Mouse (Mus musculus) neural tube, embryonic 10.5 days (tissue): Measurements from ENCODE around the gene Cdc123.

Experiments used
- DNase-seq: peaks from one replicate; pipeline ENCODE4 v3.0.0-alpha.2; 2017; ENCODE audit warnings: low spot score; ENCODE audit errors: extremely low spot score

Gene Cdc123

DNA sequence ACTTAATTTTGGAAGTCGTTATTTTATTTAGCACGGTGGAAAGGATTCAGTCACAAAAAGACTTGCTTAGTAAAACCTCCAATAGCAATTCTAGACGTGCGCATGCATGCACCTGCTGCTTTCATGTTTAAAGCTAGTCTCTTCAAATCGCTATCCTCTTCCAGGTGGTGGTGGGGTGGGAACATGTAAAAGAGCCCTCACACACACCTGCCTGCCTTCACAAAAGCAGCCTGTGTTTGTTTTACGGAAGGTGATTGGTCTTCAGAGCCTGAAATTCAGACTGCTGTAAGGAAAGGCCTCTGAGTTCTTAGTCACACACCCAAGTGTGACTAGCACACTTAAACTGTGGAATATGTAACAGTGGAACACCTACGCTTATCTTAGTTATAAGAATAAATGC, 39.7 kb downstream of the Cdc123 start:
- DNase-seq, result no peak

- DNase-seq, result no peak
Observed at GRCm38 (mm10) chr2:5804440-5805045, 40.4 kb downstream of the Cdc123 start.

GRCm38 (mm10) chr2:5801927-5802590, 42.9 kb downstream of the Cdc123 start:
- DNase-seq, result no peak

DNA sequence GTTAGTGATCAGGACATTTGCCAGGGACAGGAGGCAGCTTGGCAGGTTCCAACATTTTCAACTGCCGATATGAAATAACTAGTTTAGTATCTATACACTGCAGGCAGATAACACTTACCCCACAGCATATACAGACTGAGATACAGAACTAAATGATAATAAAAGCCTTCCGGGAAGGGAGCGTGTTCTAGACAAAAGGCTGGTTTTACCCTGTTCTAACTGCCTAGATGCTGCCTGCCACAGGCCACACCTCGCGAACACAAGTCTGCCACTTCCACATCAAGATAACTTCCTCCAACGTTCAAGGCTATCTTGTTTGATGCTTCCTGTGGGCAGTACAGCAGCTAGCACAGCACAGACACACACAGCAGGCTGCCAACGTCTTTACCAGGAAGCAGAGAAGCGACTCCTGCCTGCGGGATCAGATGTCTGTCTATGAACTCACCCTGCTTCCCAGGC, 43.8 kb downstream of the Cdc123 start:
- no peak for DNase-seq

DNA sequence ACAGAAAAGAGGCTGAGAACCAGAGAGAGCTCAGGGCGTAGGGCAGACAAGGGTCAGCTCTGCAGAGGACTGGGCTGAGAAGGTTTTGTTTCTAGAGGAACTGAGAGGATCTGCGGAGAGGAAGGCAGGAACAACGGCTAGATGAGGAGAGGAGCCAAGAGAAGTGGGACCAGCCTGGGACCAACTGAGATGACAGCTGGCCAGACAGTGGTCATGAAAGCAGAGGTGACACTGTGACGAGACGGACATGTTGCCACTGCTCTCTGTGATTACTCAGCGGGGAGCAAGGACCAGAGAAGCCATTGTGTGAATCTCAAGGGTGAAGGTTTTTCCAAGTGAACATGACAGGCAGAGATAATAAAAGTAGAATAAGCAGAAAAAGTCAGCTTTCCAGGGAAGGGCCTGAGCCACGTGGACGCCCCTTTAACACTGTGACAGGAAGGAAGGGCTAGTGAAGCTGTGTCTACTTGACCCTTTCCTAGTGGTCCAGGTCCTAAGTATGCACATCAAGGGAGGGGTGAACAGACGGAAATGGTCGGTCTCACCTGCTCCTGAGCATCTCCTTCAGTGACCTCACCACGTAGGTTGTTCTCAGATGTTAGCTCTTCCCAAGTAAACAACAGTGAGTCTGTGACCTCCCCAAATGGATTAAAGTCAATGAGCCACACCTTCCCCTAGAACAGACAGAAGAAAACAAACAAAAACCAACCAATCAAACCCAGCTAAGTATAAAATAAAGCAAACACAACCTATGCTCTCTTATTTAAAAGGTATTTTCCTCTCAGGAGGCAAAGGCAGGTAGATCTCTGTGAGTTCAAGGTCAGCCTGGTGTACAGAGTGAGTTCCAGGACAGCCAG, 46.9 kb downstream of the Cdc123 start:
- no peak for DNase-seq

DNA sequence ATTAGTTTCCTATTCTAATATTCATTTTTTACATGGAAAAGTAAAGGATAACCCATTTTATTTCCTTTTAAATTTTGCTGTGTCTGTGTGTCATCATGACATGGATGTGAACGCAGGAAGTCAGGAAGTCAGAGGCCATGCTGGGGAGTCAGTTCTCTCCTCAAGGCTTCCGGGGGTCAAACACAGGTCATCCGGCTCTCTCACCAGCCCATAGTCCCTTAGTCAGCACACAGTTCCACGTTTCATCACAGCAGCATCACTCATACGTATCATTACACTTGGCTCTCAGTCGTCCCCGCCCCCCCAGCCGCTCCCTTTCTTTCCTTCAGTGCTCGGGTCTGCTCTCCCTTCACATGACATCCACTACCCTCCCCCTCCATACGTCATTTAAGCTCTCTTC, 51.2 kb downstream of the Cdc123 start:
- DNase-seq, result no peak

DNA sequence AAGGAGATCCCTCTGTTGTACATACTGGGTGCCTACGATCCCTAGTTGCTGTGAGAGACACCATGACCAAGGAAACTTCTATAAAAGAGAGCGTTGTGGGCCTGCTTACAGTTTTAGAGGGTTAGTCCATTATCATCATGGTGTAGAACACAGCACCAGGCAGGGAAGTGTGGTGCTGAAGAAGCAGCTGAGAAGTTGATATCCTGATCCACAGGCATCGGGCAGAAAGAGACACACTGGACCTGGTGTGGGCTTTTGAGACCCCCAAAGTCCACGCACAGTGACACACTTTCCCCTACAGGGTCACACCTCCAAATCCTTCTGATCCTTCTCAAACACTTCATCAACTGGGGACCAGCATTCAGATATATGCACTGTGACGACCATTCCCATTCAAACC, 52.9 kb downstream of the Cdc123 start:
- DNase-seq, result no peak

- DNase-seq, result no peak
Observed at GRCm38 (mm10) chr2:5789625-5790160, 55.3 kb downstream of the Cdc123 start.

DNA sequence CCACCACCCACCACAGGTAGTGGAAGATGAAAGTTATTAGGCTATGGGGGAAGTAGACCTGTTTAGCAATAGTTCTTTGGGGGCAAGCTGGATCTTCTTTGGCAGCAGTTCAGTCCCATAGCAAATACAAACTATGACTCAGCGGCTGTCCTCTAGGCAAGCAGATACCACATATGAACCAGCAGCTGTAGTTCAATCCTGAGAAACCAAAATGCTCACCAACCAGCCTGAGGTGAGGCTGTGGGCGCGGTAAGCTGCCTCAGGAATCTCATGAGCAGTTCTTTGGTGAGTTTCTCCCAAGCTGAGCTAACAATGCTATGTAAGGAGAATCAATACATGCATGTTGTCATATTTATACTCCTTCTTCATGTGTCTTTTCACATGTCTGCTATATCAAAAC, 57.6 kb downstream of the Cdc123 start:
- DNase-seq, result no peak

DNA sequence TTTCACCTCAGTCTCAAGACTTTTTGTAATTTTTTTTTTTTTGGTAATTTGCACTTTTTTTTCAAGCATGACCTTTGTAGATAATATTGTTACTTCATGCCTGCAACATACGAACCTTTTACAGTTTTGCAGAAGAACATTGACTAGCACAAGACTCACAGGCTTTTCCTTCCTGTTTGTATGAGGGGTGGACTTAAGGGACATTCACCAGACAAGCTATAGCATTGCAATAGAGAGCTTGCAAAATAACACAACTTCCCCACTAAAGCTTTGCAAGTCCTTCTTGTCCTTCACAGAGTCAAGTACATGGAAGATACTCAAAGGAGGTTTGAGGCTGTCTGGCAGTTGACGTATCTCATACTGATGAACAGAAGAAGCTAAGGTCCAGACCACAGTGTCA, 72.5 kb downstream of the Cdc123 start:
- DNase-seq, result no peak

GRCm38 (mm10) chr2:5770708-5771241, 74.2 kb downstream of the Cdc123 start:
- DNase-seq, result no peak

DNA sequence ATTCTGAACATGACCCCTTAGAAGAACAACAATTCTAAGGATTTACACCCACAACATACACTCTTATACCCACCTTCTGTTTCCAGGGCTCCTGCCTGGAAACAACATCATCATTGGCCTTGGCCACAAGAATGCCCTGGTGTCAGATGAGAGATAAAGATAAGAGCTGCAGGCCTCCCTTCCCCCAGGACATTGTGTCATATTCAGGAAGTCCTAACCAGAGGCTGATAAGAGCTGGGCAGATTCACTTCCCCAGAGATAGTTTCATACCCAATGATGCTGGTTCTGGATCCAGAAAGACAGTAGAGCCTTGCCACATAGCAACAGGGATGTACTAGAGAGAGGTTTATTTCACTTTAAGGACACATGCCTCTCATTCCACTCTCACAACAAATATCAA, 75.3 kb downstream of the Cdc123 start:
- no peak for DNase-seq

DNA sequence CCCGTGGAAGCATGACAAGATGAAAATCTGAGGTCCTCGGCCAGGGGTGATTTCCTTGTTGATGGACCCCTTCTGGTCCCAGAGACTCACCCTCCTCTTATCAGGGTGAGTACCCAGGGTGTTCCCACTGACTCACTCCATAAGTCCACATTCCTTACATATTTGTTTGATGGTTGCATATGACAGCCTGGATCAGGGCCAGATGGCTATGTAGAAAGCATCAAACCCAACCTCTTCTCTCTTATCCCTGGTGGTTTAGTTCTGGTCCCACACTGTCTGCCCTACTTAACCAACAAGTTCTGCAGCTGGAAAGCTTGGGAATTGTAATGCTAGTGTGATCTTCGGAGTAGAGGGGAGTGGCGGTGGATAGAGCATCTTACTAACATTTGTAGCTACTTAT, 76.0 kb downstream of the Cdc123 start:
- no peak for DNase-seq

DNA sequence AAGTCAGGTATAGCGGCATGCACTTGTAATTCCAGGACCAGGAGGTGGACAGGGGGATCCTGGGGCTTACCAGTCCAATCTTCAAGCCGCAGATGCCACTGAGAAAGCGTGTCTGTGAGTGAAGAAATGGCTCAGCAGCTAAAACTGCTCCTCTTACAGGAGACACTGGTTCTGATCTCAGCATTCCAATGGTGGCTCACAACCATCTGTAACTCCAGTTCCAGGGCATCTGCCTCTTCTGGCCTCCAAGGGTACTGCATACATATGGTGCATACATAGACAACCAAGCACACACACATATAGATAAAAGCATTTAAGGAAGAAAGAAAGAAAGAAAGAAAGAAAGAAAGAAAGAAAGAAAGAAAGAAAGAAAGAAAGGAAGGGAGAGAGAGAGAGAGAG, 82.9 kb downstream of the Cdc123 start:
- no peak for DNase-seq

DNA sequence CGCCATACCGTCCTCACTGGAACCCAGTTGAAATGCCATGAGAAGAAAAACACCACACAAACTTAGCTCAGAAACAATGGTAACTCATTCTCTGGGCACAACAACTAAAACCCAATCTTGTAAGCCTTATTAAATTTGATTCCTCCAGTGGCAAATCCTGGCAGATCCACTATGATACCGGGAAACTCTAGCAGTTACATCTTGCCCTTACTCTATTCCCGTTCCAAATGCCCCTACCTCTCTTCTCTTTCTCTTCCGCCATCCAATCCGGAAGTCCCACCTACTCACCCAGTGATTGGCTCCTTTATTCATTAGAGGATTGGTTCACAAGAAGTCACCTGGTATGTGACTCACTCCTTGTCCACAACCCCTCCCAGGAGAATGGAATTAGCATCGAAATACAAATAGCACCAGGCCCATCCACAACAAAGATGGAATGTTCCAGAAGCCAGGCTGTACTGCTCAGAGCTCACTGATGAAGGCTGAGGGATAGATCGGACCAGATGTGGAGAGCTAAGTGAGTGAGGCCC, 84.4 kb downstream of the Cdc123 start:
- no peak for DNase-seq

DNA sequence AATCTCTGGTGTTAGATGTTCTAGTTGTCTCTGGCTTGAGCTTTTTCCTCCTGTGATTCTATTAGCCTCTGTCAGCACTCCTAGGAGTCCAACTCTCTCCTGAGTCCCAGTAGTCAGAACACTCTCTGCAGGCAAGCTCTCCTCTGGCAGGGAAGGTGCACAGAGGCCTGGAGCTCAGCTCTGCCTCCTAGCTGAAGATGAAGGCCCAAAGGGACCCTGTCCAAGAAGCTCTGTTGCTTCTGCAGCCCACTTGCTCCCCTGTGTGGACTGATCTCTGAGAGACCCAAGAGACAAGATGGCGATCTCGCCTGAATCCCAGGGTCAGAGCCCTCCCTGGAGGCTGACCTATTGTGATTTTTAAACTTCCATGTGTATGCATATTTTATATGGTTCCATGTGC, 86.4 kb downstream of the Cdc123 start:
- DNase-seq, result no peak

- DNase-seq, result no peak
Observed at GRCm38 (mm10) chr2:5750872-5751271, 94.1 kb downstream of the Cdc123 start.

- no peak for DNase-seq
Observed at GRCm38 (mm10) chr2:5749210-5749609, 95.8 kb downstream of the Cdc123 start.

DNA sequence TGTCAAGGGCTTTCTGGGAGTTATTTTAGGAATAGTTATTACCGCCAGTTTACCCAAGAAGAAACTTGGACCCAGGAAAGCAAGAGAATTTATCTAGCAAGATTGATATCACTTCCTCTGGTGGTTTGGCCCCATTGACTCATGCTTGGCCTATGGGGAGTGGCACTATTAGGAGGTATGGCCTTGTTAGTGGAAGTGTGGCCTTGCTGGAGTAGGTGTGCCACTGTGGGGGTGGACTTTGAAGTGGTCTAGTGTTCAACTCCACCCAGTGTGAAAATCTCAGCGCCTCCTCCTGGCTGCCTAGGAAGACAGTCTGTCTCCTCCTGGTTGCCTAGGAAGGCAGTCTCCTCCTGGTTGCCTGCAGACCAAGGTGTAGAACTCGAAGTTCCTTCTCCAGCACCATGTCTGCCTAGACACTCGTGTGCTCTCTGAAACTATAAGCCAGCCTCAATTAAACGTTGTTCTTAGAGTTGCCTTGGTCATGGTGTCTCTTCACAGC, 97.4 kb downstream of the Cdc123 start:
- DNase-seq, result no peak

- DNase-seq, result no peak
Observed at GRCm38 (mm10) chr2:5746529-5746928, 98.4 kb downstream of the Cdc123 start.
